In the genomic region with DNA sequence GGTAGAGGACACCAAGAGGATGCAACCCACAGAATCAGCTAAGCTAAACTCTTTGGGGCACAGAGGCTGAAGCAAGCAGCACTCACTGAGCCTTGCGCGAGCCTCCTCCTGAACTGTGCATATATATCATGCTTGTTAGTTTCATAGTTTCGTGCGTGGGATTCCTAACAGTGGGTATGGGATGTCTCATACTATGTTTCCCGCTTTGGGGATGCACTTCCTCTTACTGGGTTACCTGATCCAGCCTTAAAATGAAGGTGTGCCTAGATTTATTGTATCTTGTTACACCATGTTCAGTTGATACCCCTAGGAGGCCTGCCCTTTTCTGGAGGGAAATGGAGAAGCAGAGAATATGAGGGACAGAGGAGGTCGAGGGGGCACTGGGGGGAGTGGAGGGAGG, we compare ENCODE assay signal across 24 mouse cellular contexts.
"Had no signal": no experiment of that assay in that cellular context is flagged by ENCODE, and none has a peak within 500 bp of the region (broad histone marks: within the 10 kb centered on the region; RNA-seq: fewer than 3 reads in every experiment).

No protein-coding gene starts in this region.

- H3K4me3 ChIP-seq: heart, adult 2 months; heart, embryonic 13.5 days; heart, embryonic 15.5 days; hindbrain, embryonic 13.5 days; hindbrain, embryonic 15.5 days; limb, embryonic 13.5 days; limb, embryonic 15.5 days; liver, embryonic 12.5 days had no signal

- H3K4me2 ChIP-seq: heart, embryonic 11.5 days; heart, embryonic 13.5 days; heart, embryonic 15.5 days; hindbrain, embryonic 13.5 days; hindbrain, embryonic 15.5 days; limb, embryonic 13.5 days; limb, embryonic 15.5 days; liver, embryonic 12.5 days had no signal

- H3K27ac ChIP-seq: heart, adult 2 months; heart, embryonic 13.5 days; heart, embryonic 15.5 days; hindbrain, embryonic 13.5 days; hindbrain, embryonic 15.5 days; hindbrain, postnatal 0 days; limb, embryonic 13.5 days; limb, embryonic 15.5 days; liver, embryonic 12.5 days; liver, embryonic 14.5 days had no signal

- H3K9me3 ChIP-seq: heart, embryonic 13.5 days; heart, embryonic 15.5 days; hindbrain, embryonic 13.5 days; hindbrain, embryonic 15.5 days; limb, embryonic 13.5 days; limb, embryonic 15.5 days; liver, embryonic 12.5 days had no signal

- H3K27me3 ChIP-seq: heart, embryonic 13.5 days; heart, embryonic 15.5 days; hindbrain, embryonic 13.5 days; hindbrain, embryonic 15.5 days; limb, embryonic 13.5 days; limb, embryonic 15.5 days; liver, embryonic 12.5 days had no signal

- ATAC-seq: forebrain, postnatal 0 days; hindbrain, postnatal 0 days; intestine, embryonic 16.5 days; liver, embryonic 12.5 days had no signal

- H3K4me1 ChIP-seq: heart, embryonic 15.5 days; hindbrain, embryonic 13.5 days; hindbrain, embryonic 15.5 days; limb, embryonic 15.5 days; liver, embryonic 12.5 days had no signal

- H3K9ac ChIP-seq: forebrain, postnatal 0 days; heart, embryonic 13.5 days; heart, embryonic 15.5 days; hindbrain, embryonic 13.5 days; hindbrain, embryonic 15.5 days; limb, embryonic 13.5 days; limb, embryonic 15.5 days; liver, embryonic 12.5 days; liver, embryonic 14.5 days had no signal

- DNase-seq: forebrain, postnatal 0 days; gastrocnemius, postnatal 14 days; gastrocnemius, postnatal 36 days; heart, adult 11 months; heart, adult 2 months; heart, postnatal 14 days; heart, postnatal 36 days; kidney, adult 11 months; kidney, postnatal 14 days; kidney, postnatal 36 days; layer of hippocampus, adult 9-11 months; layer of hippocampus, postnatal 36 days; left cerebral cortex, postnatal 4 days had no signal

- H3K36me3 ChIP-seq: heart, embryonic 13.5 days; heart, embryonic 15.5 days; hindbrain, embryonic 13.5 days; hindbrain, embryonic 15.5 days; limb, embryonic 13.5 days; limb, embryonic 15.5 days; liver, embryonic 12.5 days had no signal
